9 mouse cellular contexts compared by ENCODE assay signal in the genomic region with DNA sequence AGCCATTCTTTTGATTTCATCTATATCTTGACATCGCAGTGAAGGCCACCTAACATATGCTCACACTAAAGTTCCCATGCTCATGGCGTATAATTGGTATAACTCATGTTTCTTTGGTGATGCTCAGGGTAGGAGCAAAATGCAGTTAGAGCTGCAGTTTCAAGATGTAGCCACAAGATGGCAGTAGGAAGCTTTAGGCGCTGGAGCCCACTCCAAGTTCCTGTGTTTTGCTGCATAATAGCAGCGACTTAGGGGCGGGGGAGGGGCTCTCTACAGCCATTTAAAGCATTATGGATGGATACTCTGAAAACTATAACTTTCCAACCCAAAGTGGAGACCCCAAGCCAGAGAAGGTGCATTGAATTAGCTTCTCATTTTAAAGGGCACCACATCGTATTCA. TPM values are rescaled to one million over a fixed set of nuclear protein-coding genes. Genes with fewer than 3 reads are reported as not detected.
A peak's percentile ranks its signal among the peaks of the same experiment; 100 is the strongest.
DNase-seq lines count a peak whose midpoint lies in the region; ATAC-seq and TF ChIP-seq lines count a peak whose summit lies in the region.
"Had no signal": no experiment of that assay in that cellular context is flagged by ENCODE, and none has a peak within 500 bp of the region (broad histone marks: within the 10 kb centered on the region; RNA-seq: fewer than 3 reads in every experiment).

No protein-coding gene starts in this region.

- H3K9me3 ChIP-seq in ES-E14 (ENCODE audit: control insufficient read depth, insufficient read depth, low read depth, low read length), result no peaks in the 10 kb centered on the region
- no peaks in the 10 kb centered on the region for H3K9me3 ChIP-seq in hindbrain, embryonic 14.5 days (ENCODE audit: control insufficient read depth, low read length)
- H3K9me3 ChIP-seq in midbrain, postnatal 0 days (ENCODE audit: low read length), result no peaks in the 10 kb centered on the region
- H3K9me3 ChIP-seq: limb, embryonic 15.5 days had no signal

- peak; percentile 90 for TF ChIP-seq CTCF in midbrain, postnatal 0 days (IDR thresholded peaks at IDR 0.05)

- no peaks in the 10 kb centered on the region for H3K27me3 ChIP-seq in hindbrain, embryonic 14.5 days (ENCODE audit: control insufficient read depth, insufficient read depth, low read length)
- H3K27me3 ChIP-seq in midbrain, postnatal 0 days (ENCODE audit: insufficient read depth, low read length), result no peaks in the 10 kb centered on the region
- H3K27me3 ChIP-seq: limb, embryonic 15.5 days had no signal

- H3K4me3 ChIP-seq in ES-E14 (ENCODE audit: insufficient read depth in 1 of 2, low read depth in 1 of 2, low read length in 2 of 2, poor library complexity in 1 of 2, severe bottlenecking in 1 of 2), result no peak overlapping the region
- no peak overlapping the region for H3K4me3 ChIP-seq in hindbrain, embryonic 14.5 days (replicated peaks; ENCODE audit: low read length)
- no peak overlapping the region for H3K4me3 ChIP-seq in midbrain, postnatal 0 days (ENCODE audit: low read depth, low read length)
- H3K4me3 ChIP-seq: limb, embryonic 15.5 days had no signal

- 17% methylated on average over 6 of the region's 6 CpGs for WGBS in hindbrain, embryonic 14.5 days
- WGBS in midbrain, postnatal 0 days, result 18% methylated on average over 6 of the region's 6 CpGs

- in situ Hi-C loops in ES-E14 (cut with MboI; ENCODE audit: low sequenced_read_pairs in 2 of 2, unreplicated experiment in 2 of 2), result no loop called here

- no peak overlapping the region for H3K9ac ChIP-seq in ES-E14 (ENCODE audit: insufficient read depth, low read depth, low read length, poor library complexity, severe bottlenecking)
- no peak overlapping the region for H3K9ac ChIP-seq in hindbrain, embryonic 14.5 days
- no peak overlapping the region for H3K9ac ChIP-seq in midbrain, postnatal 0 days (replicated peaks; ENCODE audit: low read length, poor library complexity, severe bottlenecking)
- H3K9ac ChIP-seq: limb, embryonic 15.5 days had no signal

- H3K4me1 ChIP-seq in ES-E14 (ENCODE audit: control insufficient read depth in 2 of 2, insufficient read depth in 2 of 2, low read length in 2 of 2, poor library complexity in 1 of 2), result no peaks in the 10 kb centered on the region
- H3K4me1 ChIP-seq in hindbrain, embryonic 14.5 days (replicated peaks; ENCODE audit: control insufficient read depth, insufficient read depth, low read length), result no peaks in the 10 kb centered on the region
- H3K4me1 ChIP-seq in midbrain, postnatal 0 days (ENCODE audit: insufficient read depth, low read length), result no peaks in the 10 kb centered on the region
- H3K4me1 ChIP-seq: limb, embryonic 15.5 days had no signal

- H3K4me2 ChIP-seq in hindbrain, embryonic 14.5 days (replicated peaks), result no peak overlapping the region
- H3K4me2 ChIP-seq in midbrain, postnatal 0 days (ENCODE audit: low read depth, low read length, poor library complexity, severe bottlenecking), result no peak overlapping the region
- H3K4me2 ChIP-seq: limb, embryonic 15.5 days had no signal

- no peaks in the 10 kb centered on the region for H3K36me3 ChIP-seq in ES-E14 (ENCODE audit: control insufficient read depth, insufficient read depth, low read length, poor library complexity, severe bottlenecking)
- H3K36me3 ChIP-seq in hindbrain, embryonic 14.5 days (replicated peaks; ENCODE audit: control insufficient read depth, insufficient read depth), result no peaks in the 10 kb centered on the region
- H3K36me3 ChIP-seq in midbrain, postnatal 0 days (ENCODE audit: insufficient read depth, low read length), result no peaks in the 10 kb centered on the region
- H3K36me3 ChIP-seq: limb, embryonic 15.5 days had no signal

- peak; percentile 59; the same call in 1 of the 2 replicates for ATAC-seq in hindbrain, embryonic 14.5 days (ENCODE audit: low FRiP score)
- ATAC-seq in midbrain, postnatal 0 days (ENCODE audit: low FRiP score), result 0 out of 2 replicates have a peak, but pooled peaks have one; percentile 44

- DNase-seq in cerebellum, adult 11 months, result peak; percentile 2
- no peak for DNase-seq in cerebellum, adult 11-12 months
- peak; percentile 39 for DNase-seq in ES-E14 (ENCODE audit: low read depth, low spot score)
- peak; percentile 79 for DNase-seq in embryo, embryonic 11 days
- DNase-seq in hindbrain, embryonic 14.5 days (ENCODE audit: low spot score), result peak; percentile 78
- peak; percentile 7 for DNase-seq in left cerebral cortex, postnatal 4 days
- DNase-seq in midbrain, postnatal 0 days (ENCODE audit: low spot score), result peak; percentile 77
- DNase-seq in testis, postnatal 10 days (ENCODE audit: low spot score), result peak; percentile 57

- intact Hi-C loops in left cerebral cortex, postnatal 4 days (cut with DNase I), result no loop called here

- H3K27ac ChIP-seq in ES-E14 (ENCODE audit: insufficient read depth, low read depth, low read length, poor library complexity, severe bottlenecking), result no peak overlapping the region
- no peak overlapping the region for H3K27ac ChIP-seq in hindbrain, embryonic 14.5 days
- no peak overlapping the region for H3K27ac ChIP-seq in midbrain, postnatal 0 days (ENCODE audit: low read depth, low read length)
- H3K27ac ChIP-seq: limb, embryonic 15.5 days had no signal

TF ChIP-seq in ES-E14, 5 proteins besides CTCF, POLR2A, EP300 and RAD21:
- no peak for TF ChIP-seq HCFC1 (IDR thresholded peaks at IDR 0.05; ENCODE audit: borderline replicate concordance, insufficient read depth, low read length)
- TF ChIP-seq ZC3H11A (IDR thresholded peaks at IDR 0.05; ENCODE audit: borderline replicate concordance, low read depth, low read length), result peak; percentile 53; the same call in 1 of the 2 replicates
- no peak for TF ChIP-seq CHD2 (IDR thresholded peaks at IDR 0.05; ENCODE audit: low read depth, low read length)
- no peak for TF ChIP-seq MAFK (IDR thresholded peaks at IDR 0.05; ENCODE audit: insufficient read depth, low read depth, low read length)

RNA-seq across cellular contexts. Expression of a gene that starts 16.4 kb away (rescaled TPM):
- 2.2 and 3.2 TPM in 2 replicates for total RNA-seq in ES-E14 (2012; rRNA removed)
- polyA plus RNA-seq in hindbrain, embryonic 14.5 days (2014; fragmentation: Nextera tagmentation; extraction: Ambion mirVana), result not detected in 2 replicates
- not detected for total RNA-seq in left cerebral cortex, postnatal 4 days (2021)
- not detected in 2 replicates for total RNA-seq in midbrain, postnatal 0 days (2014; rRNA removed)
- 0.32 TPM in 1 of 2 replicates, not detected in the other for polyA plus RNA-seq in midbrain, postnatal 0 days (2015; fragmentation: Nextera tagmentation; extraction: Ambion mirVana)
- polyA plus RNA-seq: limb, embryonic 15.5 days had no signal

RNA-seq across cellular contexts. Expression of a gene that starts 47.1 kb away (rescaled TPM):
- 60.5 and 64.1 TPM in 2 replicates for total RNA-seq in ES-E14 (2012; rRNA removed)
- 76.7 and 87.9 TPM in 2 replicates for polyA plus RNA-seq in hindbrain, embryonic 14.5 days (2014; fragmentation: Nextera tagmentation; extraction: Ambion mirVana)
- 10 to 100 TPM; 51.0 to 54.0 TPM for total RNA-seq in left cerebral cortex, postnatal 4 days (2021)
- 37.5 and 53.4 TPM in 2 replicates for total RNA-seq in midbrain, postnatal 0 days (2014; rRNA removed)
- 69.1 and 71.3 TPM in 2 replicates for polyA plus RNA-seq in midbrain, postnatal 0 days (2015; fragmentation: Nextera tagmentation; extraction: Ambion mirVana)
